Mouse (Mus musculus): ENCODE results near the gene Slc15a4. TPM values are rescaled to one million over a fixed set of nuclear protein-coding genes. Genes with fewer than 3 reads are reported as not detected.

The Slc15a4 gene
- polyA plus RNA-seq, 2 experiments = 5.6 to 5.7 TPM

GRCm38 (mm10) chr5:127637622-127638021, 4.9 kb upstream of the Slc15a4 start:
- no peak overlapping the region for H3K4me3 ChIP-seq (ENCODE audit: insufficient read depth in 1 of 2, low read depth in 2 of 2, low read length in 2 of 2)
- peaks cover 2% of the 10 kb centered on the region; the same call in 1 of the 2 replicates for H3K9me3 ChIP-seq (ENCODE audit: control insufficient read depth, low read length)
- H3K9ac ChIP-seq (replicated peaks) = no peak overlapping the region
- ATAC-seq (ENCODE audit: insufficient read depth) = no peak
- H3K27me3 ChIP-seq (ENCODE audit: control insufficient read depth, insufficient read depth, low read length) = peaks cover 8% of the 10 kb centered on the region; the same call in 1 of the 2 replicates
- H3K4me2 ChIP-seq (ENCODE audit: low read depth) = no peak overlapping the region
- no peaks in the 10 kb centered on the region for H3K36me3 ChIP-seq (replicated peaks; ENCODE audit: control insufficient read depth, insufficient read depth, low read depth)
- no peak for TF ChIP-seq CTCF (IDR thresholded peaks at IDR 0.05; ENCODE audit: low read depth)
- no peak for TF ChIP-seq EP300 (IDR thresholded peaks at IDR 0.05; ENCODE audit: low read depth)
- DNase-seq (ENCODE audit: low read depth in 3 of 3, low spot score in 3 of 3) = no peak
- WGBS (ENCODE audit: insufficient replicate concordance) = 52% methylated on average over 4 of the region's 4 CpGs
- H3K27ac ChIP-seq = no peak overlapping the region
- peaks cover 0 to 1% of the 10 kb centered on the region in 2 experiments; a peak in 1 of 4 replicates for H3K4me1 ChIP-seq (replicated peaks; ENCODE audit: control insufficient read depth in 2 of 2, insufficient read depth in 2 of 2, low read length in 1 of 2)

GRCm38 (mm10) chr5:127633666-127634065, 969 bp upstream of the Slc15a4 start:
- 64% methylated on average over 7 of the region's 7 CpGs for WGBS (ENCODE audit: insufficient replicate concordance)

GRCm38 (mm10) chr5:127633188-127633587, 491 bp upstream of the Slc15a4 start:
- 26% methylated on average over 4 of the region's 4 CpGs for WGBS (ENCODE audit: insufficient replicate concordance)
- peak overlapping the region; percentile 49; the same call in 1 of the 2 replicates for H3K4me2 ChIP-seq (ENCODE audit: low read depth)
- no peak overlapping the region for H3K27ac ChIP-seq
- no peak for ATAC-seq (ENCODE audit: insufficient read depth)
- no peak for DNase-seq (ENCODE audit: low read depth in 3 of 3, low spot score in 3 of 3)
- peaks cover 0 to 1% of the 10 kb centered on the region in 2 experiments; a peak in 1 of 4 replicates for H3K4me1 ChIP-seq (replicated peaks; ENCODE audit: control insufficient read depth in 2 of 2, insufficient read depth in 2 of 2, low read length in 1 of 2)
- no peak overlapping the region for H3K9ac ChIP-seq (replicated peaks)
- no peak overlapping the region for H3K4me3 ChIP-seq (ENCODE audit: insufficient read depth in 1 of 2, low read depth in 2 of 2, low read length in 2 of 2)
- no peaks in the 10 kb centered on the region for H3K9me3 ChIP-seq (ENCODE audit: control insufficient read depth, low read length)
- no peaks in the 10 kb centered on the region for H3K36me3 ChIP-seq (replicated peaks; ENCODE audit: control insufficient read depth, insufficient read depth, low read depth)
- TF ChIP-seq CTCF (IDR thresholded peaks at IDR 0.05; ENCODE audit: low read depth) = no peak
- no peak for TF ChIP-seq EP300 (IDR thresholded peaks at IDR 0.05; ENCODE audit: low read depth)
- H3K27me3 ChIP-seq (ENCODE audit: control insufficient read depth, insufficient read depth, low read length) = peaks cover 21% of the 10 kb centered on the region

More at GRCm38 (mm10) chr5:127633666-127634065, 969 bp upstream of the Slc15a4 start:
- TF ChIP-seq CTCF (IDR thresholded peaks at IDR 0.05; ENCODE audit: low read depth) = no peak
- no peak for TF ChIP-seq EP300 (IDR thresholded peaks at IDR 0.05; ENCODE audit: low read depth)
- Histone ChIP-seq H3K9ac (replicated peaks) (no peak overlapping the region), H3K4me2 (ENCODE audit: low read depth) (no peak overlapping the region), H3K27me3 (ENCODE audit: control insufficient read depth, insufficient read depth, low read length) (peaks cover 21% of the 10 kb centered on the region), H3K4me3 (ENCODE audit: insufficient read depth in 1 of 2, low read depth in 2 of 2, low read length in 2 of 2) (no peak overlapping the region), H3K27ac (no peak overlapping the region), H3K36me3 (replicated peaks; ENCODE audit: control insufficient read depth, insufficient read depth, low read depth) (no peaks in the 10 kb centered on the region), H3K9me3 (ENCODE audit: control insufficient read depth, low read length) (no peaks in the 10 kb centered on the region), H3K4me1 (replicated peaks; ENCODE audit: control insufficient read depth in 2 of 2, insufficient read depth in 2 of 2, low read length in 1 of 2) (peaks cover 0 to 1% of the 10 kb centered on the region in 2 experiments; a peak in 1 of 4 replicates)
- no peak for ATAC-seq (ENCODE audit: insufficient read depth)
- no peak for DNase-seq (ENCODE audit: low read depth in 3 of 3, low spot score in 3 of 3)

- H3K4me2 ChIP-seq (ENCODE audit: low read depth) = no peak overlapping the region
- no peak overlapping the region for H3K4me3 ChIP-seq (ENCODE audit: insufficient read depth in 1 of 2, low read depth in 2 of 2, low read length in 2 of 2)
- no peaks in the 10 kb centered on the region for H3K36me3 ChIP-seq (replicated peaks; ENCODE audit: control insufficient read depth, insufficient read depth, low read depth)
- no peak for ATAC-seq (ENCODE audit: insufficient read depth)
- H3K9ac ChIP-seq (replicated peaks) = no peak overlapping the region
- H3K9me3 ChIP-seq (ENCODE audit: control insufficient read depth, low read length) = no peaks in the 10 kb centered on the region
- no peak for DNase-seq (ENCODE audit: low read depth in 3 of 3, low spot score in 3 of 3)
- H3K27ac ChIP-seq = no peak overlapping the region
- WGBS (ENCODE audit: insufficient replicate concordance) = 10% methylated on average over 5 of the region's 5 CpGs
- no peaks in the 10 kb centered on the region for H3K4me1 ChIP-seq (replicated peaks; ENCODE audit: control insufficient read depth in 2 of 2, insufficient read depth in 2 of 2, low read length in 1 of 2)
- H3K27me3 ChIP-seq (ENCODE audit: control insufficient read depth, insufficient read depth, low read length) = peaks cover 21% of the 10 kb centered on the region
- no peak for TF ChIP-seq CTCF (IDR thresholded peaks at IDR 0.05; ENCODE audit: low read depth)
- no peak for TF ChIP-seq EP300 (IDR thresholded peaks at IDR 0.05; ENCODE audit: low read depth)
Measured at GRCm38 (mm10) chr5:127631671-127632070, 1.0 kb downstream of the Slc15a4 start.

GRCm38 (mm10) chr5:127627242-127627641, 5.5 kb downstream of the Slc15a4 start:
- WGBS (ENCODE audit: insufficient replicate concordance) = 67% methylated on average over 12 of the region's 12 CpGs
- Histone ChIP-seq H3K9ac (replicated peaks) (no peak overlapping the region), H3K9me3 (ENCODE audit: control insufficient read depth, low read length) (no peaks in the 10 kb centered on the region), H3K4me1 (replicated peaks; ENCODE audit: control insufficient read depth in 2 of 2, insufficient read depth in 2 of 2, low read length in 1 of 2) (no peaks in the 10 kb centered on the region), H3K4me3 (ENCODE audit: insufficient read depth in 1 of 2, low read depth in 2 of 2, low read length in 2 of 2) (no peak overlapping the region), H3K27me3 (ENCODE audit: control insufficient read depth, insufficient read depth, low read length) (peaks cover 9% of the 10 kb centered on the region), H3K27ac (no peak overlapping the region), H3K4me2 (ENCODE audit: low read depth) (no peak overlapping the region), H3K36me3 (replicated peaks; ENCODE audit: control insufficient read depth, insufficient read depth, low read depth) (no peaks in the 10 kb centered on the region)
- DNase-seq (ENCODE audit: low read depth in 3 of 3, low spot score in 3 of 3) (no peak), ATAC-seq (ENCODE audit: insufficient read depth) (no peak)
- TF ChIP-seq EP300 (IDR thresholded peaks at IDR 0.05; ENCODE audit: low read depth) (no peak), CTCF (IDR thresholded peaks at IDR 0.05; ENCODE audit: low read depth) (no peak)
